Mouse (Mus musculus) stomach, postnatal 0 days (tissue): ENCODE measurements around the gene Rhog.

ENCODE experiments used
- CTCF ChIP-seq: IDR thresholded peaks from 2 replicates; pipeline ENCODE4 v1.5.1; 2016; ENCODE audit warnings: antibody characterized with exemption, low read depth, mild to moderate bottlenecking, moderate library complexity
- EP300 ChIP-seq: optimal IDR thresholded peaks from 2 replicates; pipeline ENCODE3; 2016; ENCODE audit warnings: antibody characterized with exemption

- TF ChIP-seq CTCF, result no peak
- TF ChIP-seq EP300, result no peak
These were observed 29.8 kb downstream of the Rhog start for GRCm38 (mm10) chr7:102226051-102226450.
